Mouse (Mus musculus): Measurements from ENCODE around the gene Pla2g5.

The Pla2g5 gene

DNA sequence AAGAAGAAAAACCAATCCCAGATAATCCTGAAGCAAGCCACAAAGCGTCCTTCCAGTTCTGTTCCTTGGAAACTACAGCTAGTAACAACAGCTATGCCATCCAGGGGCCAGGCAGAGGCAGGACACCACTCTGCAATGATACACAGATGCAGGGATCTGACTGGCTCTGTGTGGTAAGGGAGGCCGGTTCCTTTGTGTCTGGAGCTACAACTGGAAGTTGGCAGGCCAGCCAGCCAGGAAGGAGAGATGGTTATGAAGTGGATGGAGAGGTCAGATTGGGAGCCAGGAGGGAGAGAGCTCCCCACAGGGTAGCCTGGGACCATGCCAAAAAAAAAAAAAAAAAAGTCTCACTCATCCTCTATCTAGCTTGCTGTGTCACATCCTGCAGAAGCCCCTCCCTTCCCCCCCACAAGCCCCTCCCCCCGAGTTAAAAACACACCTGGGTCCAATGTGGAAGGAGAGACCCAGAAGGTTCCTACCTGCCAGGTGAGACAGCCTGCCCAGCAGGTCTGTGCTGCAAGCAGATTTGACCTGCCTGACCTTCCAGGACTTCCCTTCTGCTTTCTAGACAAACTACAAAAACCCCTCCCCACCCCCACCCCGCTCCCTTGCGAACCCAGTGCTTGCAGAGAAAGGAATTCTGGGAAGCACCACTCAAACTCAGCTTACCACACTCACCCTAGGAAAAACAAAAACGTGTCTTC lies 66.6 kb downstream of the Pla2g5 start:
- DNase-seq = no peak

DNA sequence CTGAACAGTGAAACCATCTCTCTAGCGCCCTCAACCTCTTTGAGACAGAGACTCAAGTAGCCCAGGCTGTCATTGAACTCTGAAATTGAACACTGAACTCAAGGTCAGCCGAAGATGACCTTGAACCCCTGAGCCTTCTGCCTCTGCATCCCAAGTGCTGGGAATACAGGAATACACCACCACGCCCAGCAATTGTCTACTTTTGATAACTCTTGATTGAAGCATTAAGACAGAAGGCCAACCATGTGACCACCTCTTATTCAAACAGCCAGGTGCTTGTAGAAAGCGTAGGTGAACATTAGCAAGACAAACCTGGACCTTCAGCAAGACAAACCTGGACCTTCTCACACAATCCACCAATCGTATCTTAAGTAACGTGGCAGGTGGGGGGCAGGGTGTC lies 68.9 kb downstream of the Pla2g5 start:
- DNase-seq = no peak

DNA sequence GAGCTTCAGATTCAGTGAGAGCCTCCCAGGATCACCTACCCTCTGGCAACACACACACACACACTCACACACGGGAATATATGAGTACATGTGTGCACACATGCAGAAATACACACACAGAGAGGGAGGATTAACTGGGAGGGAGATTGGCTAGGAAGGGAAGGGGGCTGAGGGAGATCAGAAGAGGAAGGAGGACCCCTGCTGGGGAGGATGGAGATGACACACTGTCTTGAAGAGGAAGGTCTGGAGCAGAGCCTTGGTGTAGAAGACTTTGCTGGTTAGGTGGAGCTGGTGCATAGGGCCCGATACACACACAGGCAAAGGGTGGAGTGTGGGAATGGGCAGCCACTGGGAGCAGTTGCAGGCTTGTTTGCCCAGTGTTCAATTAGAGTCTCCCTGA lies 70.0 kb downstream of the Pla2g5 start:
- DNase-seq = peak; percentile 57

DNA sequence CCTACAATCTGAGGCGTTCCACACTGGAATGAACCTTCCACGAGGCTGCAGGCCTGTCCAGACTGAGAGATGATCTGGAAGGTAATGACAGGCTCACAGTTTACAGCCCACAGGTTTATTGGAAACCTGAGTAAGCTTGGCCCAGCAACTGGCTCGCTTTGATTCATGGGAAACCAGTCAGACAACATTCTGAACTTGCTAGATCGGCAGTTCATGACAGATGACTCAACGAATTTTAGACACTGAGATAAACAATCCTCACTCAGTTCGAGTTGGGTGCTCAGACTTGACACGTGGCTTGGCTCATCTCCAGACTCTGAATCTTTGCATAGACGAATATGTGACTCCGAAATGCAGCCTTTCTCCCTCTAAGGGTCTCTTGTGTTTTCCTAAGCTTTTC lies 70.7 kb downstream of the Pla2g5 start:
- no peak for DNase-seq

DNA sequence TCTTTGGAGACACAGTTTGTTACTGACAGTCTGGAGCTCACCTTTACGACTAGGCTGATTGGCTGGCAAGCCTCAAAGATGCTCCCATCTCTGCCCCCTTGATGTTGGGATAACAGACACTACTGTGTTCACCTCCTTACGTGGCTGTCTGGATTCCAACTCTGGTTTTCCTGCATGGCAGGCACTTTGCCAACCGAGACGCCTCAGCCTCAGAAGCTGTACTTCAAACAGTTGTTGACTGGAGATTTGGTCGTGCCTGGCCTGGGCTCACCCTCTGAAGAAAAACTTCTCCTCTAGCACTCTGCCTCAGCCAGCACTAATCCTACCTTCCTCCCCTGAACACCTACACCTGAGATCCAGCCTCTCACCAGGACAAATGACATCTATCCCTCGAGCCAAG lies 71.8 kb downstream of the Pla2g5 start:
- DNase-seq = no peak

DNA sequence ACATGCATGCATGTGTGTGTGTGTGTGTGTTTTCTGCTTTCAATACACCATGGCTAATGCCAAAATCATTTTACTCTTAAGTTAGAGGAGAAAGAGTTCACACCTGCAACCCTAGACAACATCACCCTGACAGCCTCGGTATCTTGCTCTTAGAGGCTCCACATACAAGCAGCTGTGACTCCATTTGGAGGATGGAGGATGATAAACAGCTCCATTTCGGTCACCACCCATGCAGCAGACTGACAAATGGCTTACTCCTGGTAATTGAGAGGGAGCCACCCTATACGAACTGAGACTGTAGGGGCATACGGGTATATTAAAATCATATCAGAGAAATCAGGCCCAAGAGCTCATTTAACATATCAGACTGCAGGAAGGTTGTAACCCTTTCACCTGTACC lies 74.9 kb downstream of the Pla2g5 start:
- DNase-seq = no peak

DNA sequence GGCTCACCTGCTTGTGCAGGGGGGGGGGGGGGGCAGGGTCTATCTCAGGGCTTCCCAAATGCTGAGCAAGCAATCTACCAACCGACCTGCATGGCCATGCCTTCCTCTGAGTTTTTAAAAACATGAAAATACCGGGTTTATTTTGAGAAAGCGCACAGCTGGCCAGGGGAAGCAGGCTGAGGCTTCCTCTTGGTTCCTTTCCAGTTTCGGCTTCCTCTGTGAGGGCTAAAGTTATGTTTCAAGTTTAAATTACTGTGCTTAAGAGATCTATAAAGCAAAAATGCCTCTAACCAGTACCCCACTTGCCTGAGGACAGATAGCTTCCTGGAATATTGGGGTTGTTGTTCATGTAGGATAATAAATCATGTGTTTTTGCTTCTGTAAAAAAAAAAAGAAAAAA lies 77.1 kb downstream of the Pla2g5 start:
- no peak for DNase-seq

DNA sequence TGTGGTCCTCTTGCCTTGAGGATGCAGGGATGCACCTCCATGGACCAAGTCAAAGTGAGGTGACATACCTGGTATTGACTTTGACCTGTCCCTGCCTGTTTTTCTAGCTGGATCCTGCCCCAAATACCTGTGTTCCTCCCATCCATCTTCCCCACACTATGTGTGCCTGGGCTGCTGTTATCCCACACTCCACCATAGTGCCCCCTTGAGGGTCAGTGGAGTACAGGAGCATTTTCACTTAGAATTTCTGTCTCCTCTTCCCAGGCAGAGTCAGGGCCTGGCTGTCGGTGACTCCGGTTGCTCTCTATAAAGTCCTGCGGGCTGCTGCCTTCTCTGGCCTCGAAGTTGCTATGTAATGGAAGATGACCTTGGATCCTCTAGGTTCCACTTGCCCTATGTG lies 77.6 kb downstream of the Pla2g5 start:
- DNase-seq = no peak

DNA sequence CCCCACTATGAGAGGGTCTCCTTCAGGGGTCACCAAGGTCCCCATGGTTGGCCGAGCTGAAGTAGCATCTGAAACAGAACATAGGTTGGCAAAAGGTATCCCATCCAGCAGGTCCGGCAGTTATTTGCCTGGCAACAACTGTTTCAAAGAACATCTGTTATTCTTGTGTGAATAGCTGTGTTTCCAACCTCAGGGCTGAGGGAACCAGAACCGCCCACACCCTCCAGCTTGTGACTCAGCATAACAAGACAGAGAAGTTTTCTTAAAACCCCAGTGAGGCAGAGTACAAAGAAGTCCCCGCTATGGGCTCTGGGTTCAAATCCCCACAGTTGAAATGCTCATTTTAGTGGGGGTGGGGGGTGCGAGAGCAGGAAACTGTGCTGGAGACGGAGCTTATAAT lies 81.2 kb downstream of the Pla2g5 start:
- no peak for DNase-seq

DNA sequence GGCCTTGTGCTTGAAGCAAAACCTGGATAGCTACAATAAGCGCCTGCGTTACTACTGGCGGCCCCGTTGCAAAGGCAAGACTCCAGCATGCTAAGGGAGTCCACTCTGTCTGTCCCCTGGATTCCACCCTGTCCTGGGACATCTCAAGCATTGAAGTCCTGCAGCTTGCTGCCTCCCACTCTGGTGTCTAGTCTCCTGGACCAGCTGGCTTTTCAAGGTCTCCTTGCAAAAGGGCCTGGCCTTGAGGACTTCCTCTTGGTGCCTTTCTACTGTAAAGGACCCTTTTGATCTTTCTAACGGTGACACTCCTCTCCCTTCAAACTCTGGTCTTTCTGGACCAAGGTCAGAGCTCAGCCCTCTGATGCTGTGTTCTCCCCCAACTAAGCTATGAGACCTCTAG lies 83.0 kb downstream of the Pla2g5 start:
- DNase-seq = no peak

DNA sequence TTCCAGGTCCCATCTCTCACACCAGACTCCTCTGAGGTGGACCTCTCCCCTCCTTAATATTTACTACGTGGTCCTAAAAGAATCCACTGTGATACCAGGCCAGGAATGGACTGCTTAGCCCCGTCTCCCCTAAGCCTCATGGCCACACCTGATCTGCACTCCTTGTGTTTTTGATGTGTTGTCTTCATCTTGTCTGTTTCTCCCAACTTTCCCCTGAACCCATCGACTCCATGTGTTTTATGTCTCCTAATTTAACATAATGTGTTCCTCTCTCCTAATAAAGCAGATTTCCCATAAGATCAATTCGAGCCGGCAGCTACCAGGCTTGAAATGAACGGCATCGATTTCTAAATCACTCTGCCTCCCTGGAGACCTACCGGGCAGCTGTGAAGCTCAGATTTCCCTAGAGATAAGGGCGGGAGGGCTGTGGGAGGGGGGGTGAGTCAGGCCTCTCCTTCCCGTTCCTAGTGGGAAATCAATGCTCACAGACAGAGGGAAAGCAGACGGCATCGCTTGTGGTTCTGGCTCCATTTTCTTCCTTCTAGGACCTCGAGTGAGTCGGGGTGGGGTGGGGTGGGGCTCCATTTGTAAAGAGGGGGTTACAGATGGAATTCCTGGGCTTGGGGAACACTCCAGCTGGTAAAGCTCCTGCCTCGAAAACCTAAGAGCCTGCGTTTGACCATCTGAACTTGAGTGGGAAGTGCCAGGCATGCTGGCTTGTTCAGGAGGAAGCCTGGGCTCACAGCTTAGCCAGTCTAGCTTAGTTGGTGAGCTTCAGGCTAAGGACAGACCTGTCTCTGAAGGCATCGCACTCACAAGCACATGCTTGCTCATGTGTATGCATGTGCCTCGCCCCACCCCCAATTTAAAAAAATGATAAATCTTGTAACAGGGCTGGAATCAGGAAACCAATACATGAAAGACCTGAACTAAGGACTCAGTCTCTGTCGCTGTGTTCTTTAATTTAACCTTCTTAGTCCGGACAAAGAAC lies 85.6 kb downstream of the Pla2g5 start:
- no peak for DNase-seq

DNA sequence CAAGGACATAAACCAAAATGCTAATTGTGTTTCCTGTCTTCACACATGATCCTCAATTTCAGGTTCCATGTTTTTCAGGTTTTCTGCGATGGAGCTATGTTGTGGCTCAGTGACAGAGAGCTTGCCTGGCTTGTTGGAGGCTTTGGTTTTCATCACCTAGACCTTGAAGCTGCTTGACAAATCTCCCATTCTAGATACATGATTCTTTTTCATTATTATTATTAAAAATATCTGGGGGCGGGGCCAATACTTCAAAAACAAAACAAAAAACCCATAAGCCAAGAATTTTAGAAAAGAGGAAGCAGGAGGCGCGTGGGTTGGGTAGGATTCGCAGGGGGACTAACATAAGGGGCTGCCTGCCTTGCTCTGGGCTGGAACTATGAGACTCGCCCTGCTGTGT lies 87.8 kb downstream of the Pla2g5 start, which contains the start of gene Pla2g2d:
Gene Pla2g2d (plus strand): TSS at position 301 of the 400 bp plus-strand sequence.
- DNase-seq = no peak

DNA sequence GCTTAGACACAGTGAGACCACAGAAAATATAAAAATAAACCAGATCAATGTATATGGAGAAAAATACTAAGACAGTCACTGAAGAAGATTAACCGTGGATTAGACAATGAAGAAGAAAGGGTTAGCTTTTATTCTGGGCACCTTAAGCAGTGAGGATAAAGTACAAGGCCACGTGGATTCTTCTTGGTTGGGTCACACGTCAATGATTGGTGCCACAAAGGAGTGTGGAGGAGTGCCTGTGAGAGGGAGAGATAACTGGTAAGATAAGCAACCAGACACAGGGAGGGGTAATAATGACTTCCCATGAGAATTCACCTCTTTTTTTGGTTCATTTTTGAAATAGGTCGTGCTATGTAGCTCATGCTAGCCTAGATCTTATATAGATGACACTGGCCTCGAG lies 90.9 kb downstream of the Pla2g5 start:
- DNase-seq = no peak

DNA sequence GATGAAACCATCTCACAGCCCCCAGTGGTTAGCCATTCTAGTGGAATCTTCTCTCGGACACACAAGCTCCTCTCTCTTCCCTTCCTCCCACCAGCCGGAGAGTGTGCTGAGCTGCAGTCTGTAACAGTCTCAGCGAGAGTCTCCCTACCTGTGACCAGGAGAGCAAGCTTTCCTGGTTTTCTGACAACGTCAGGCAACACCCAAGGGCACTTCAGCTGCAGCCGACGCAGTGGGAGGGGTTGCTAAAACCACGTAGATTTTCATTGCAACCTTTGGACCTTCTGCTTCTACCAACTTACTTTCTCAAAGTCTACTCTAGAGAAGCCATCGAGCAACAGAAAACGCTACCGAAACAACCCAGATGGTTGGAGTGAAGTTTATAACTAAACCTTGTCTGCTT lies 91.3 kb downstream of the Pla2g5 start:
- no peak for DNase-seq

DNA sequence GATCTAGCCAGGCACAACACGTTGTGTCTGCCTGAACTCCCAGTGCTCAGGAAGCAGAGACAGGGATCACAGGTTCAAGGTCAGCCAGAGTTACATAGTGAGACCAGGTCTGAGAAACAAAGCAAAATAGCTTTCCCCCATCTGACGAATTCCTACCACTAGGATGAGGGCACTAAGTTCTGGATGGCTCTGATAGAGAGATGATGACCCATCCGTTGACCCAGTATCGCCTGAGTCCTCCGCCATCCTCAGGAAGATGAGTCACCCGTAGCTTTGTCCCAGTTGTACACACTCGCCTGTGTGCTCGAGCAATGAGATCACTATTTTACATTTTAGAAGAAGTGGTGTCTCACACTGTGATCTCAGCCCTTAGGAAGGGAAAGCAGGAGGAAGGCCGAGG lies 101.0 kb downstream of the Pla2g5 start:
- DNase-seq = no peak

DNA sequence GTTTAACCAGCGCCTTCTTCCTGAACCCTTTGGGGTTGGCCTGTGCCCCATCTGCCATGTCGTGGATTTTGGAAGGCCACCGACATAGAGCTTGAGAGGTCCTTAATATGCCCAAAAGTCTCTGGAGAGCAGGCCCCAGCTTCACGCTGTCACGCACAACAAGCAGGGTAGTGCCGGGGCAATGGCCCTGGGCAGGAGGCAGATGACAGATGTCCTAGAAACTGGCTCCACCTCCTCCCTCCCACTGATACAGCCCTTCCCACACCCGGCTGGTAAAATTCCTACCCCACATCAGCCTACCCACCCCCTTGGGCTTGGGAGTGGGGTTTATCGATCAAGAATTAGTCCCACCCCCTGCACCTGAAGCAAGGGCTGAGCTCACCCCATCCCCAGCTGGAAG lies 105.9 kb downstream of the Pla2g5 start, which contains the start of gene Pla2g2f:
Gene Pla2g2f (minus strand): TSS at position 211 of the 400 bp plus-strand sequence.
- no peak for DNase-seq

DNA sequence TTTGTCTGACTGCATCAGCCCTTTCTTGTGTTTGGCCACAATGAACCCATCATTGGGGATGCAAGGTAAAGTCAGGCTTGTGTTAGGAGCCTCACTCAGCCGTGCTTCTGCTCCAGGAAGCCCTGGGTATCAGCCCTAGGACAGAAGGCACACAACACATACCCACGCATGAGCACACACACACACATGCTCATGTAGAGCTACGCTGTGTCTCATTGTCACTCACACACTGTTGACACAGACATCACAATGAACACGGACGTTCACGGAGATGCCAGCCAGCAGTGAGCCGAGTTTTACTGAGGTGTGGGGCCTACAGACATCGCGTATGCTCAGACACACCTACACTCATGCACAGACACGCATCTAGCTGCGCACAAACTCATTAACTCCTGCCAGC lies 107.3 kb downstream of the Pla2g5 start:
- no peak for DNase-seq

DNA sequence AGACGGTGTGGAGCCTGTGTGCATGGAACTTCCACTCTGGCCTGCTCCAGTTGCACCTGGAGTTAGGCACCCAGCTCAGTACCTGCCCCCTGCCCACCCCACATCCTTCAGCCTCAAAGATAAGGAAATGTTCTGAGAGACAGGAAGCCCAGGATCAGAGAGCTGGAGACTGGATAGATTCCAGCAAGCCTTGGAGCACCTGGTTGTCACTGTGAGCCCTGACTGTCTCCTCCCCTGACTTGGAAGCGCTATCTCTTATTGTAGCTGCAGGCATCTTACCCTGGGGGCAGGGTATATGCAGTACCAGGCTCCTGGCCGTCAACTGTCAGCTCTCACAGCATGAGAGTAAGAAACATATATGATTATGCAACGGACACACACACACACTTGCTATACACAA lies 107.8 kb downstream of the Pla2g5 start:
- DNase-seq = no peak

DNA sequence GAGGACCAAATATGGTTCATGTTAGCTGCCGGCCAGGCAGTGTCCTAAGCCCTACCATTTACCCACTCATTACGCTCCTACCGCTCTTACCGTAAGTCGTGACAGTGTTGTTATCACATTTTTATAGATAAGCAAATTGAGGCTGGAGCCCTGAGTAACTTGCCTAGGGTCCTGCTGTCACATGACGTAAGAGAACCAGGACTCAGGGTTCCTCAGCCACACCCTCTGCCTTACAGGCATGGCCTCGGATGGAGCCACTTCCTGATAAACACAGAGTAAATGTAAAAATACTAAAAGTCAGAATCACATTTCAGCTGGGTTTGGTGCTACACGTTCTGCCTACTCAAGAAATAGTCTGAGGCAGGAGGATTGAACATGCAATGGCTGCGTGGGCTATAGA lies 108.8 kb downstream of the Pla2g5 start:
- DNase-seq = no peak

DNA sequence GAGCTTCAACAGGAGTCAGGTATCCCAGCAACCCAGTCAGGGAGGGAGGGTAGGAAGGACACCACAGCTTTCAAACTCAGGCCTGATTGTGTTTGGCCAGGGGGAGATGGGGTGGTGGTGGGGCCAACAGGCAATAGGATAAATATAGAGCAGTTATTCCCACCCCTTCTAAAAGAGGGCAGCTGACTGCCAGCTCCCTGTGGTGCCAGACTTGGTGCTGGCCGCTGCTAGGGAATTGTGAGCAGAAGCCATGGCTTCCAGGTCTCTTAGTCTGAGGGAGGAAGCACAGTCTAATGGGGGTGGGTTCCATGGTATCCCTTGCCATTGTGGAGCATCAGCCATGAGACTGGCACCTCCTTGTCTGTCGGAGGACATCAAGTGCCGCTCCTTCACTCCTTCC lies 109.7 kb downstream of the Pla2g5 start:
- no peak for DNase-seq

DNA sequence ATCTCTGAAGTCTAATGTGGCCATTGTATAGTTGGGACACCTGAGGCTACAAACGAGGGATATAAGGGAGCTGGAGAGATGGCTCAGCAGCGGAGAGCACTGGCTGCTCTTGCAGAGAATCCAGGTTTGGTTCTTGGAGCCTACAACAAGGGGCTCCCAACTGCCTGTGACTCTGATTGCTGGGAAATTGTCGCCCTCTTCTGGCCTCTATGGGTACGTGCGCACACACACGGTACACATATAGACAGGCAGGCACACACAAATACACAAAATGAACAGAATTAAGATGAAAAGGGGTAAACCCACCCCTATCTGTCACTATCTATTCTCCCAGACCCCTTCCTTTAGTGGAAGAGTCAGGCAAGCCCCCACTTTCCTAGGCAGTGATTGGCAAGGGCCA lies 110.7 kb downstream of the Pla2g5 start:
- no peak for DNase-seq
